Mouse (Mus musculus): ENCODE measurements around the gene Cers5. TPM values are rescaled to one million over a fixed set of nuclear protein-coding genes. Genes with fewer than 3 reads are reported as not detected.

The Cers5 gene
- polyA plus RNA-seq, 1 experiment from 2014 or later: 80.6 TPM

GRCm38 (mm10) chr15:99712666-99713559 is 59.8 kb downstream of the Cers5 start:
- no peak overlapping the region for H3K9ac ChIP-seq
- no peak overlapping the region for H3K4me2 ChIP-seq (replicated peaks)
- H3K27ac ChIP-seq: no peak overlapping the region
- WGBS: 65% methylated on average over 13 of the region's 13 CpGs
- H3K4me1 ChIP-seq: peaks cover 11% of the 10 kb centered on the region; the same call in 1 of the 2 replicates
- no peaks in the 10 kb centered on the region for H3K27me3 ChIP-seq
- peaks cover 75% of the 10 kb centered on the region for H3K36me3 ChIP-seq
- no peaks in the 10 kb centered on the region for H3K9me3 ChIP-seq
- ATAC-seq (ENCODE audit: low FRiP score, low read depth): peak; percentile 37; the same call in 1 of the 2 replicates
- no peak overlapping the region for H3K4me3 ChIP-seq

- no peaks in the 10 kb centered on the region for H3K9me3 ChIP-seq
- peaks cover 89% of the 10 kb centered on the region for H3K36me3 ChIP-seq
- peaks cover 11% of the 10 kb centered on the region; the same call in 1 of the 2 replicates for H3K4me1 ChIP-seq
- no peak overlapping the region for H3K9ac ChIP-seq
- H3K27ac ChIP-seq: no peak overlapping the region
- no peak overlapping the region for H3K4me2 ChIP-seq (replicated peaks)
- 68% methylated on average over 3 of the region's 3 CpGs for WGBS
- no peak overlapping the region for H3K4me3 ChIP-seq
- no peaks in the 10 kb centered on the region for H3K27me3 ChIP-seq
- no peak for ATAC-seq (ENCODE audit: low FRiP score, low read depth)
Measured at GRCm38 (mm10) chr15:99711491-99711890, 61.2 kb downstream of the Cers5 start.

- no peak overlapping the region for H3K27ac ChIP-seq
- H3K4me1 ChIP-seq: 0 out of 2 replicates have a peak, but pooled peaks cover 2% of the 10 kb centered on the region
- no peak overlapping the region for H3K4me3 ChIP-seq
- H3K27me3 ChIP-seq: no peaks in the 10 kb centered on the region
- H3K4me2 ChIP-seq (replicated peaks): no peak overlapping the region
- WGBS: 89% methylated on average over 10 of the region's 10 CpGs
- no peaks in the 10 kb centered on the region for H3K9me3 ChIP-seq
- ATAC-seq (ENCODE audit: low FRiP score, low read depth): no peak
- H3K9ac ChIP-seq: no peak overlapping the region
- peaks cover 94% of the 10 kb centered on the region for H3K36me3 ChIP-seq
Measured at GRCm38 (mm10) chr15:99710221-99711190, 62.2 kb downstream of the Cers5 start.

- Histone ChIP-seq H3K4me2 (replicated peaks) (no peak overlapping the region), H3K4me3 (no peak overlapping the region), H3K9ac (no peak overlapping the region), H3K4me1 (peaks cover 18% of the 10 kb centered on the region), H3K36me3 (peaks cover 93% of the 10 kb centered on the region), H3K27me3 (no peaks in the 10 kb centered on the region), H3K27ac (no peak overlapping the region), H3K9me3 (no peaks in the 10 kb centered on the region)
- no peak for ATAC-seq (ENCODE audit: low FRiP score, low read depth)
- WGBS: 92% methylated on average over 13 of the region's 13 CpGs
Measured at GRCm38 (mm10) chr15:99708176-99708575, 64.5 kb downstream of the Cers5 start.

- peak within 1 kb of the TSS; percentile 82 for H3K4me2 ChIP-seq (replicated peaks)
- peak within 1 kb of the TSS; percentile 14; the same call in 1 of the 2 replicates for H3K4me3 ChIP-seq
- peak within 1 kb of the TSS; percentile 43 for H3K9ac ChIP-seq
- H3K9me3 ChIP-seq: no peaks in the 10 kb centered on the region
- WGBS: 68% methylated on average over 11 of the region's 11 CpGs
- H3K27me3 ChIP-seq: no peaks in the 10 kb centered on the region
- peaks cover 29% of the 10 kb centered on the region for H3K4me1 ChIP-seq
- no peak within 1 kb of the TSS for H3K27ac ChIP-seq
- no peak for ATAC-seq (ENCODE audit: low FRiP score, low read depth)
- H3K36me3 ChIP-seq: peaks cover 67% of the 10 kb centered on the region
Measured at GRCm38 (mm10) chr15:99705440-99706048, 67.1 kb downstream of the Cers5 start, which contains the start of gene Gm17349. TSS of gene Gm17349 (minus strand) at chr15:99705490.

- 84% methylated on average over 7 of the region's 7 CpGs for WGBS
- Histone ChIP-seq H3K9me3 (no peaks in the 10 kb centered on the region), H3K27ac (no peak overlapping the region), H3K27me3 (no peaks in the 10 kb centered on the region), H3K36me3 (peaks cover 61% of the 10 kb centered on the region), H3K4me2 (replicated peaks) (peak overlapping the region; percentile 82; the same call in 1 of the 2 replicates), H3K4me1 (peaks cover 29% of the 10 kb centered on the region), H3K9ac (peak overlapping the region; percentile 43; the same call in 1 of the 2 replicates), H3K4me3 (no peak overlapping the region)
- no peak for ATAC-seq (ENCODE audit: low FRiP score, low read depth)
Measured at GRCm38 (mm10) chr15:99704881-99705280, 67.8 kb downstream of the Cers5 start.

GRCm38 (mm10) chr15:99704041-99704681 is 68.5 kb downstream of the Cers5 start:
- ATAC-seq (ENCODE audit: low FRiP score, low read depth): no peak
- 56% methylated on average over 23 of the region's 23 CpGs for WGBS
- Histone ChIP-seq H3K4me2 (replicated peaks) (peak overlapping the region; percentile 82), H3K9ac (peak overlapping the region; percentile 43), H3K4me3 (peak overlapping the region; percentile 14; the same call in 1 of the 2 replicates), H3K27me3 (no peaks in the 10 kb centered on the region; the same call in none of the 2 replicates), H3K9me3 (no peaks in the 10 kb centered on the region), H3K27ac (0 out of 2 replicates have a peak overlapping the region, but pooled peaks have one; percentile 44), H3K4me1 (peaks cover 29% of the 10 kb centered on the region), H3K36me3 (peaks cover 53% of the 10 kb centered on the region)

- Histone ChIP-seq H3K36me3 (peaks cover 48% of the 10 kb centered on the region), H3K27ac (0 out of 2 replicates have a peak overlapping the region, but pooled peaks have one; percentile 44), H3K4me3 (peak overlapping the region; percentile 81), H3K4me2 (replicated peaks) (peak overlapping the region; percentile 82), H3K27me3 (peaks cover 1% of the 10 kb centered on the region), H3K9ac (peak overlapping the region; percentile 96; the same call in 1 of the 2 replicates), H3K4me1 (peaks cover 29% of the 10 kb centered on the region), H3K9me3 (no peaks in the 10 kb centered on the region)
- no peak for ATAC-seq (ENCODE audit: low FRiP score, low read depth)
- WGBS: 76% methylated on average over 5 of the region's 5 CpGs
Measured at GRCm38 (mm10) chr15:99703676-99704040, 69.0 kb downstream of the Cers5 start.

GRCm38 (mm10) chr15:99703104-99703503 is 69.6 kb downstream of the Cers5 start:
- H3K9me3 ChIP-seq: no peaks in the 10 kb centered on the region
- H3K4me2 ChIP-seq (replicated peaks): peak overlapping the region; percentile 82
- H3K27me3 ChIP-seq: peaks cover 7% of the 10 kb centered on the region
- peak overlapping the region; percentile 81 for H3K4me3 ChIP-seq
- H3K4me1 ChIP-seq: peaks cover 29% of the 10 kb centered on the region
- no peak for ATAC-seq (ENCODE audit: low FRiP score, low read depth)
- 66% methylated on average over 9 of the region's 9 CpGs for WGBS
- peak overlapping the region; percentile 96 for H3K9ac ChIP-seq
- peak overlapping the region; percentile 95; the same call in 1 of the 2 replicates for H3K27ac ChIP-seq
- peaks cover 43% of the 10 kb centered on the region for H3K36me3 ChIP-seq

GRCm38 (mm10) chr15:99701999-99702900 is 70.4 kb downstream of the Cers5 start, which contains the start of gene Smarcd1:
TSS of gene Smarcd1 (plus strand) at chr15:99702129.
- Histone ChIP-seq H3K27ac (peak within 1 kb of the TSS; percentile 95), H3K9me3 (no peaks in the 10 kb centered on the region), H3K4me3 (peak within 1 kb of the TSS; percentile 81), H3K27me3 (peaks cover 14% of the 10 kb centered on the region), H3K4me2 (replicated peaks) (peak within 1 kb of the TSS; percentile 82), H3K4me1 (peaks cover 29% of the 10 kb centered on the region), H3K36me3 (peaks cover 34% of the 10 kb centered on the region), H3K9ac (peak within 1 kb of the TSS; percentile 96)
- ATAC-seq (ENCODE audit: low FRiP score, low read depth): peak; percentile 95
- under 1% methylated on average over 70 of the region's 71 CpGs for WGBS
